Mouse (Mus musculus) kidney, adult 8-10 months (tissue): Measurements from ENCODE around the gene Gpr155.
A peak's percentile ranks its signal among the peaks of the same experiment; 100 is the strongest.

ENCODE experiments used
- DNase-seq, 2 experiments: peaks; one replicate each; pipeline ENCODE4 v3.0.0; 2022

Gene Gpr155

GRCm38 (mm10) chr2:73385641-73386355 is 574 bp downstream of the Gpr155 start:
- DNase-seq: peak in 1 of 2 experiments; percentile 9

DNA sequence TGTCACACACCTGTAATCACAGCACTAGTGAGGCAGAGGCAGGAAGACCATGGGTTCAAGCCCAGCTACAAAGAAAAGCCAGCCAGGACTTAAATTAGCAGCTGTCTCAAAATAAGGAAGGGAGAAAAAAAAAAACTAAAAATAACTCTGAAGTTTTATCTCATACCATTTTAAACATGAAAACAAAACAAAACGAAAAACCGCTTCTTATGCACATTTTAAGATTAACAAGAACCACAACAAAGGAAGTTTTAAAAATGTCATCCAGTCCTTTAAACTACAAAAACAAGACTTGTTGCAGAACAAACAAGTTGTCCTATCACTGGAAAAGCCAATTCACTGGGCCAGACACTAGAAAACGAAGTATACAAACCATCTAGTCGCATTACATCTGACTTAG is 1.2 kb downstream of the Gpr155 start:
- DNase-seq: no peak

- DNase-seq: peak in 1 of 2 experiments; percentile 29
These were observed 5.9 kb downstream of the Gpr155 start for GRCm38 (mm10) chr2:73380298-73380975.

DNA sequence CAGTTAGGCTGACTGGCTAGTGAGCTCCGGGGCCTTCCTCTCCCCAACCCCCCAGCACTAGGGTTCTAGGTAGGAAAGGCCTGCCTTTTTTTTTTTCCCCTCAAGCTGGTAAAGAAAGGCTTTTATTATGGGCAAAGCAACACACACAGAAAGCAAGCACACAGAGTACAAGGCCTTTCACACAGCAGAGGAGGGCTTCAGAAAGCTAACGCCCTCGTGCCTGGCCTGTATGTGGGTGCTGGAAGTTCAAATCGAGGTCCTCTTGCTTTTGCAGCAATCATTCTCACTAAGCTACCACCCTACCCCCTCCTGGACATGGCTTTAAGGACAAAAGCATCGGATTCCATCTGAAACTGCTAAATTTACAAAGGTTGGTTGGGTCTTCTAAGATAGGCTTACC is 6.7 kb downstream of the Gpr155 start:
- no peak for DNase-seq

- DNase-seq: no peak
These were observed 8.0 kb downstream of the Gpr155 start for GRCm38 (mm10) chr2:73378326-73378725.

GRCm38 (mm10) chr2:73371530-73372335 is 14.6 kb downstream of the Gpr155 start:
- DNase-seq: no peak

- DNase-seq: no peak
These were observed 22.9 kb downstream of the Gpr155 start for GRCm38 (mm10) chr2:73363448-73363847.

DNA sequence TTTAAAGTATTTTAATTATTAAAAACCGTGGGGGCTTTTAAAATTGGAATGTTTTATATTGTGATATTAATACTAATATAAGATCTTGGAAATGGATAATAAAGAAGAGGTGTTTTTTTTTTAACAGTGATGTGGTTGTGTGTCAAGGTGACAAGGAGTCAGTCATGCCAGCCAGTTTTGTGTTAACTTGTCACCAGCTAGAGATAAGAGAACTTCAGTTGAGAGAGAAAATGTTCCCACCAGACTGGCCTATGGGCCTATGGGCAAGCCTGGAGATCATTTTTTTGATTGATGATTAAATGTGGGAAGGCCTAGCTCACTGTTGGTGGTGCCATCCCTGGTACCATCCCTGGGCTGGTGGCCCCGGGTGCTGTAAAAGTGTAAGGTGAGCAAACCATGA is 25.8 kb downstream of the Gpr155 start:
- DNase-seq: no peak

DNA sequence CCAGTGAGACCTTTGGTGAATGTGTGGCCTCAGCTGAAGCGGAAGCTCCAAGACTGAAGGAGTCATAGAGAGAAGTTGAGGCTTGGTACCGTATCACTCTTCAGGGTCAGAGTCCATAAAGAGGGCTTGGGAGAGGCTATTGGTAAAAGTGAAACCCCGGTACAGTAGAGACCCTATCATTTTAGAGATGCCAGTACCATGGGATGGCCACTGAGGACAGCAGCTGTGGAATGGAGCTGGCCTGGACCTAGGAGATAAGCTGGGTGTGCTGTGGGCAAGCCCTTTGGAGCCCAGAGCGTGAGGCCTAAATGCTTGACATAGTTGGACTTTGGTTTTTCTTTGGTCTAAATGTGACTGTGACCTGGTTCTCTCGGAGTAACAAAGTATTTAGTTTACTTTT is 26.4 kb downstream of the Gpr155 start:
- peak in 1 of 2 experiments; percentile 22 for DNase-seq

DNA sequence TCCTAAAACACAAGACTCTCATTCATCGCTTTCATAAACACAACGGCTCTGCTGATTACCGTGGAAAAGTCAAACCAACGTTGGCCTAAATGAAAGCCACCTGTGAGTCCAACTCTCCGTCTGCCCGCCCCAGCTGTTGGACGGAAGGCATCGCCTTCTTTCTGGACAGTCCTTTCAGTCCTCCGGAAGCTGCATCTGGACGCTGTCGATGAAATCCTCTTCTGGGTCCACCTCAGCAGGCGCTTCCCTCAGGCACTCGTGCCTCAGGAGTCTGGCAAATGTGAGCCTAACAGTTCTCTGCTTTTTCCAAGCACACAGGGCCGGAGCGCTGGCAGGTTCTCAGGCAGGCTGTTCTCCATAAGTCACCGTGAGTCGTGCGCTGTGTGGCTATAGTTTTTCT is 29.4 kb downstream of the Gpr155 start:
- no peak for DNase-seq

DNA sequence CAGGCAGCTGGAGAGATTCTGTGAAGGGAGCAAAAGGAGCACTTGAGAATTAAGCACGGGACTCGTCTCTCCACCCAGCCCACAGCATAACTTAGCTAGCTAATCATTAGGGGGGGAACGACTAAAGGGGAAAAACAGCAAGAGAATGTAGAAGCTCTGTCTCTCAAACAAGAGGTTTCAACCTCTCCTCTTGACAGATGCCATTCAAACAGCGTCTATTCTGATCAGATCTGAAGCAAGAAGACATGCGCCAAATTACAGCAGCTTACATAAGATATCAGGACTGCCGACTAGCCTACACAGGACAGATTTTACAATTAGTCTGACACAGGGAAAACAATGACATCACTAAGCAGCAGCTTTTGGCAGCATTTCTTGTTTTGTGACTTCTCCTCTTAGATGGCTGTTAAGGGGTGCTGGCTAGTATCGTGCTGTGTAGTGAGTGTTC is 34.4 kb downstream of the Gpr155 start:
- no peak for DNase-seq

- DNase-seq: no peak
These were observed 34.9 kb downstream of the Gpr155 start for GRCm38 (mm10) chr2:73351496-73351895.

DNA sequence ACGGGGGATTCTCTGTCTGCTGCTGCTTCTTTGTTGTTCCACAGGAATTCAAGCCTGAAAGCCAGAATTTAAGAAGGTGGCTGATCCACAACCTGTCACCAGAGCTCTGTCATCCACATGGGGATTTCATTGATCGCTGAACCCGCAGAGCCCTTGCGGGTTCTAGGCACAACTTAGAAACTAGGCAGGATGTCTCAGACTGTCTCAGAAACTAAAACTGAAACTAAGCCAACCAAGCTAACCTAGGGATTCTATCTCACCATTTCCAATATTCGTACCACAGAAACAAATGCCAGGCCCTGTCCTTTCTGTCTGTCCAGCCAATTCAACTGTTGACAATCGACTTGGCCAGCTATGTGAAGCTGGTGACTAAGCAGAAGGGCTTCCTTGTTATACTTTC is 38.2 kb downstream of the Gpr155 start:
- DNase-seq: no peak

DNA sequence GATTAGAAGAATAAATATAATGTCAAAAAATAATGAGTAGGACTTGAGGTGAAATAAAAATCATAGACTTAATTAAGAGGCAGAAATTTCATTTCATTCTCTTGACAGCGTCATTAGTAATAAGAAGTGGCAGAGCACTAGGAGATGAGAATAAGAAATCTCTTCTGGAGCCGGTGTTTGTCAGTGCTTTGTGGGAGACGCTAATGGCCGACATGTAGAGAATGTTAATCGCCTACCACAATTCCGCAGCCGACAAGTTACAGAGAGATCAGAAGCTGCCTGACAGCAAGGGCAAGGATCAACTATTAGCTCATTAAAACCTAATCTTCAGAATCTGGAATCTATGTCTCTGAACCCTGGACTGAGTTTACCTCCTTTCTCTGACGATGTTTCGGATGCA is 38.6 kb downstream of the Gpr155 start:
- DNase-seq: no peak

DNA sequence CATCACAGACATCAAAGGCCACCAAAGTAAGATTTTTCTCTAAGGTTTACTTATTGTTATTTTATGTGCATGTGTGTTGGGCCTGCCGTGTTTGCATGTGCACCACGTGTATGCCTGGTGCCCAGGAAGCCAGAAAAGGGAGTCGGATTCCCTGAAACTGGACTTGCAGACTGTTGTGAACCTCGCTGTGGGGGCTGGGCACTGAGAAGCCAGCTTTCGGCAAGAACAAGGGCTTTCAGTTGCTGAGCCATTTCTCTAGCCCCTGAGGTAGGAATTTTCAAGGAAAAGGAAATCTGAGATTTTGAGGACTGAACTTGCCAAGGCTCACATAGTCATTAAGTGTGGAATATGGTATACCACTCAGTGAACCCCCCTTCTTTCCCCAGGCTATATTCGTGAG is 39.2 kb downstream of the Gpr155 start:
- DNase-seq: no peak

- DNase-seq: no peak
These were observed 39.9 kb downstream of the Gpr155 start for GRCm38 (mm10) chr2:73346345-73347086.

DNA sequence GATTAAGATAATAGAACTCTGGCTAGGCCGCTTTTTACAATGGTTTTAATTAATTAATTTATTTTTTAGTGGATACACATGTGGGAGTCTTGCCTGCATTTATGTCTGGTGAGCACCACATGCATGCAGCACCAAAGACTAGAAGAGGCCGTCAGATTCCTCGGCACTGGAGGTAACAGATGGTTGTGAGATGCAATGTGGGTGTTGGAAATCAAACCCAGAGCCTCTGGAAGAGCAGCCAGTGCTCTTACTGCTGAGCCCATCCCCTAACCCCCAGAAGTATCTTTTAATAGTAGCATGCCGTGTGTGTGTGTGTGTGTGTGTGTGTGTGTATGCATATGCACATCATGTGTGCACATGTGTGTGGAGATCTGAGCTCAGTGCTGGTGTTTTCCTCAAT is 41.2 kb downstream of the Gpr155 start:
- DNase-seq: no peak

DNA sequence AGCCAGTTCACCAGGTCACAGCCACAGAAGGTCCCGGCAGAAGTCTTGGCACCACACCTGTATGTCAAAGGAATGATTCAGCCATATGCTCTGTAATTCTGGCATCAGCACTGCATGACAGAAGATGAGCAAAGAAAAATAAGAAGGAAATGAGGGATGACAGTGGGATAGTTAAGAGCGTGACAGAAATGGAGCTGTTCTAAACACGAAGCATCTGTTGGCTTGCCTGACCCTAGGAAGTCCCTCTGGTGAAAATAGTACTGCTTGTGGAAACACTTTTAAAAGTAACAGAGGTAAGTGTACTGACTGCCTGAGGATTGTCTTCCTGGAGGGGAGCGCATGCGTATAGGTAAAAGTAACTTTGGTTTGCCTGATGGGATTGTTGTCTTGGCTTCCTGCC is 42.7 kb downstream of the Gpr155 start:
- DNase-seq: no peak

DNA sequence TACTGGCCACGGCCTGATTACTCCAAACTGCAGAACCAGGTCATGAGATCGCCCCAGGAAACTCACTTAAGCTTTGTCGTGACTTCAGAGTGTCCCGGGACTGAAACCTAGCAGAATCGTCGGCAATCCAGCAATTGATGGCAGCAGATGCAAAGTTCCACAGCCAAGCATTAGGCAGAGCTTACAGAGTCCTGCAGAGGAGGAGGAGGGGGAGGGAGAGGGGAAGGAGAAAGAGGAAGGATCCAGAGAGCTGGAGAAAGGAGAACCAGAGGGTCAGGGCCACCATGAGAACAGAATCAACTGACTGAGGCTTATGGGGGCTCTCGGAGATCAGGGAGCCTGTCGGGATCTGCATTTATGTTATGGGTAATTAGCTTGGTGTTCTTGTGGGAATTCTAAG is 48.0 kb downstream of the Gpr155 start:
- DNase-seq: no peak

- no peak for DNase-seq
These were observed 50.4 kb downstream of the Gpr155 start for GRCm38 (mm10) chr2:73335949-73336348.

DNA sequence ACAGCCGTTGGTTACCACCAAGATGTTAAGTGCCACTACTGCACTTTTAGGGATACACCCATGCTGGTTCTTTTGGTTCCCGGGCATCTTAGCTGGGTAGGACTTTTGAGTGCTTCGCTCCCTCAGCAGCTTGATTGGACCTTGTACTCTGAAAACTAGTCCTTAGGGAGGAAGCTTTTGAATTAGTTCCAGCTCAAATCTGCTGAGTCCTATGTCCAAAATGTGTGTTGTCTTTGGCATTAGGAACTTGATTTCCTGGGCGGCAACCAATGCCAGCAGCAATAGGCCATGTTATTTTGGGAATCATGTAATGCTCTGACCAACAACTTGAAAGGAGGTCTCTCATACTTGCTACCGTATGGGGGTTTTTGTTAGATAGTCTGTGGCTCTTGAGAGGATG is 60.5 kb downstream of the Gpr155 start:
- peak; percentile 47 to 79 for DNase-seq

- no peak for DNase-seq
These were observed 63.4 kb downstream of the Gpr155 start for GRCm38 (mm10) chr2:73322991-73323390.

DNA sequence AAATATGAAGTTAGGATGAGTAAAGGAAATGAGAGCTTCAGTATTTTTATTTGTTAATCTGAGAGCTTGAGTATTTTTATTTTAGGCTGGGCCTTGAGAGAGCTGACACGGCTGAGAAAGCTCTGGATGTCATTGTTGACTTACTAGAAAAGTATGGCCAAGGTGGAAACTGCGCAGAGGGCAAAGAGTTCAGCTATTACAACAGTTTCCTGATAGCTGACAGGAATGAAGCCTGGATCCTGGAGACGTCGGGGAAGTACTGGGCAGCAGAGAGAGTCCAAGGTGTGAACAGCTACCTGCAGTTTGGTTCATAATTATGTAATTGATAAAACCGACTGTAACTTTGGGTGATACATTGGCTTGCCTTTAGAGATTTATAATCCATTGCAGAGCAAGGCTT is 67.2 kb downstream of the Gpr155 start:
- DNase-seq: no peak
